ENCODE assay signal across 10 mouse cellular contexts in the genomic region with DNA sequence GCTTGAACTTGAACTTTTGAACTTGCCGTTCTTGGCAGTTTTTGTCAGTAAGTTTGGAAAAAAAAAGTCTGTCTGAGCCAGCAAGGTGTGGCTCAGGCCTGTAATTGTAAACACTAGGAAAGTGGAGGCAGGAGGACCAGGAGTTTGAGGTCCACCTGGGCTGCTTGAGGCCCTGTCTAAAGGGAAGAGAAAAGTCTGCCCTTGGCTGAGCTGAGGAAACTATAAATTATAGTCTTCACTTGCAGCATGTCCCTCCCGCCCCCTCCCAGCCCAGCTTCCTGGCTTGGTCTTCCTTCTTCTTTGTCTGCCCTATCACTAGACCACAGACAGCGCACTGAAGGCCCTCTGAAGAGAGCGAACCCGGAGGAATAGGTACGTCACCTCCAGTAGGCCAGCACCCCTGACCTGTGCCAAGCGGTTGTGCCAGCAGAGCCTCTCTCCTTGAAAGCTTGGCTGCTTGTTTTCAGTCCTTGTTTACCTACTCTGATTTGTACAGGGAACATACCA. TPM values are rescaled to one million over a fixed set of nuclear protein-coding genes. Genes with fewer than 3 reads are reported as not detected.
DNase-seq lines count a peak whose midpoint lies in the region; TF ChIP-seq lines count a peak whose summit lies in the region.
"Had no signal": no experiment of that assay in that cellular context is flagged by ENCODE, and none has a peak within 500 bp of the region (broad histone marks: within the 10 kb centered on the region; RNA-seq: fewer than 3 reads in every experiment).

No protein-coding gene starts in this region.

- no peak overlapping the region for H3K27ac ChIP-seq in left cerebral cortex, adult 2 months

- DNase-seq in heart, adult 11 months: peak; percentile 89
- DNase-seq in heart, adult 18-20 months: no peak
- DNase-seq in adrenal gland, postnatal 10 days: peak; percentile 67
- peak; percentile 47 for DNase-seq in kidney, postnatal 14 days
- peak; percentile 22 to 45 for DNase-seq in lung, postnatal 4 days
- no peak for DNase-seq in left cerebral cortex, adult 2 months (ENCODE audit: extremely low spot score in 1 of 2, low spot score in 2 of 2)
- no peak for DNase-seq in right cerebral cortex, postnatal 25 days
- no peak for DNase-seq in spleen, postnatal 14 days (ENCODE audit: low spot score in 2 of 2)
- DNase-seq: midbrain, embryonic 14.5 days had no signal

- H3K4me3 ChIP-seq in left cerebral cortex, adult 2 months: no peak overlapping the region
- H3K4me3 ChIP-seq: erythroblast, embryonic 14.5 days had no signal

- intact Hi-C loops in left cerebral cortex, adult 2 months (cut with DNase I): no loop called here

- TF ChIP-seq CTCF in left cerebral cortex, adult 2 months (IDR thresholded peaks at IDR 0.05): no peak

RNA-seq across cellular contexts. Expression of a gene that starts 17.7 kb away (rescaled TPM):
- 1 to 10 TPM; 5.6 to 7.0 TPM for total RNA-seq in heart, adult 18-20 months (2021)
- 10 to 100 TPM; 20.4 to 25.4 TPM for total RNA-seq in adrenal gland, postnatal 10 days (2021)
- total RNA-seq in left cerebral cortex, adult 2 months (2021): 10 to 100 TPM; 46.5 to 48.7 TPM

RNA-seq across cellular contexts. Expression of a gene that starts 42.5 kb away (rescaled TPM):
- 10 to 100 TPM; 15.0 to 15.1 TPM for total RNA-seq in heart, adult 18-20 months (2021)
- 10 to 100 TPM; 24.0 to 24.7 TPM for total RNA-seq in adrenal gland, postnatal 10 days (2021)
- 10 to 100 TPM; 26.1 to 28.4 TPM for total RNA-seq in left cerebral cortex, adult 2 months (2021)

RNA-seq across cellular contexts. Expression of a gene that starts 44.8 kb away (rescaled TPM):
- 10 to 100 TPM; 18.8 to 19.4 TPM for total RNA-seq in heart, adult 18-20 months (2021)
- total RNA-seq in adrenal gland, postnatal 10 days (2021): 10 to 100 TPM; 39.2 to 40.3 TPM
- 10 to 100 TPM; 33.0 to 35.6 TPM for total RNA-seq in left cerebral cortex, adult 2 months (2021)

RNA-seq across cellular contexts. Expression of a gene that starts 58.9 kb away (rescaled TPM):
- total RNA-seq in heart, adult 18-20 months (2021): 10 to 100 TPM in 1 of 2 experiments, 1 to 10 TPM in 1; 8.2 to 13.8 TPM
- 10 to 100 TPM in 1 of 2 experiments, 1 to 10 TPM in 1; 9.5 to 15.8 TPM for total RNA-seq in adrenal gland, postnatal 10 days (2021)
- total RNA-seq in left cerebral cortex, adult 2 months (2021): 1 to 10 TPM; 1.4 to 2.2 TPM

Comparison
In these comparisons a context has a peak if more than half of its experiments do, and no peak if none do; other contexts are left out.
1. DNase-seq: peak in heart, adult 11 months (single experiment), adrenal gland, postnatal 10 days (single experiment), kidney, postnatal 14 days (single experiment) and lung, postnatal 4 days (2 of 2); none in heart, adult 18-20 months (0 of 2), left cerebral cortex, adult 2 months (0 of 2), right cerebral cortex, postnatal 25 days (single experiment) and spleen, postnatal 14 days (0 of 2).